Mouse (Mus musculus): ENCODE results near the gene Nkain1. TPM values are rescaled to one million over a fixed set of nuclear protein-coding genes. Genes with fewer than 3 reads are reported as not detected.

The Nkain1 gene
- total RNA-seq, 2 experiments from 2014 or later = 43.4 to 46.7 TPM

DNA sequence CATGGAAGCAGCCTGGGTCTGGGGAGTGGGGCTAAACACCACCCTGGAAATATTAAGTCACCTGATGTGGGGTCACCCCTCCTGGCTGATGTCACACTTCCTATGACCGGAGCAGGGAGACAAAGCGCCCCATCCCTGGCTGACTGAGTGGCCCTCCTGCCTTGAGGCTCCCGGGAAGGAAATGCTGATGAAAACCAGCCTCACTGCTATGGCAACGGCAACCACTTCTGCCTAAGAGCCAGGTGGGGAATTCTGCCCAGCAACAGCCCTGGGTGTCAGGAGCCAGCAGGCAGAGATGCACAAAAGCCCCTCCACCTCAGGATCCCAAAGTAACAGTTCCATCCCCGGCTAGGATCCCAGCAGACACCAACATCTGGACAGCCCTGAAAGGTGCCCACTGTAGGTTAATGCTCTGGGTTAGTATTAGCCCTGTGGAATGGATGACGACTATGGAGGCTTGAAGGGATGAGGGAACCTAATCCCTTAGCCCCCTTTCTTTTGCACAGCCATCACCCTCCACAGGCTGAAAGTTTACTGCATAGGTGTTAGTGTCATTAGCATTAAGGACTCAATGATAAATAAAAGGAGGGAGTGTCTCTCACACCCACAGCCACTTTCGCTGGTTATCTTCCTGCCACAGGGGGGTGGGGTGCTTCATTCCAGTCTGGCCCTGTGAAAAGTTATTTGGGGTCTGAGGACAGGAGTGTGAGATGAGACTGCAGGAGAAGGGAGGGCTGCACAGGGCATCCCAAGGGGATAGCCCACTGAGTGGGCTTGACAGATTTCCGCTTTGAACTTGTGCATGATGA is 21.5 kb downstream of the Nkain1 start:
- no peak for DNase-seq (ENCODE audit: low spot score in 2 of 2)

DNA sequence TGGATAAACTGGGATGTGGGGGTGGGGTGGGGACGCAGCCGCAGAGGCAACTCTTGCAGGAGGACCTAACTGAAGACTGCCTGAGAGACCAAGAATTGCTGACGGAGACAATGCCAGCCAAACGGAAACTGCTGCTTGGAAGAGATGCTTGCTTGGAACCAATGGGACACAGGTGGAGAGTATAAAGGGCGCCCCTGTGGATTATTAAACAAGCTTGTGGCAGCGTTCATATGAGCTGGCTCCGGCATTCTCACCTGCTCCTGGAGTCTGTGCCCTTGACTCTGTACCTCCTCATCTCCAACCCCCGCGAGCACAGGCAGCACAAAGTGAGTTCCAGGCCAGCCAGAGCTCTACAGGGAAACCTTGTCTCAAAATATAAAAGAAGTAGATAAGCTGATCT is 23.5 kb downstream of the Nkain1 start:
- no peak for DNase-seq (ENCODE audit: low spot score in 2 of 2)

DNA sequence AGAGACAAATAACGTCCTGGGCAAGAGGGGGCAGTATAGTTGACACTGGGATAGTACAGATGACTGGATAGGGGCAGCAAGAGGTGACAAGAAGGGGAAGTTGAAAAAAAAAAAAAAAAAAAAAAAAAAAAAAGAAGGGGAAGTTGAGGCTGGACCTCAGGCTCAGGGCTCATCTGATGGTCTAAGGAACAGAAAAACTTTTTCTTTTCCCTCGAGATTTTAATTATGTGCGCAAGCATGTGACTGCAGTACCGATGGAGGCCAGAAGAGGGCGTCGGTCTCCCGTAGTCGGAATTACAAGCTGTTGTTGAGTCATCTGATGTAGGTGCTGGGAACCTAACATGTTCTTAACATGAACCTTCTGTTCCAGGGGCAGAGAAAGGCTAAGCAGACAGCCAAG is 24.8 kb downstream of the Nkain1 start:
- DNase-seq (ENCODE audit: low spot score in 2 of 2) = no peak

DNA sequence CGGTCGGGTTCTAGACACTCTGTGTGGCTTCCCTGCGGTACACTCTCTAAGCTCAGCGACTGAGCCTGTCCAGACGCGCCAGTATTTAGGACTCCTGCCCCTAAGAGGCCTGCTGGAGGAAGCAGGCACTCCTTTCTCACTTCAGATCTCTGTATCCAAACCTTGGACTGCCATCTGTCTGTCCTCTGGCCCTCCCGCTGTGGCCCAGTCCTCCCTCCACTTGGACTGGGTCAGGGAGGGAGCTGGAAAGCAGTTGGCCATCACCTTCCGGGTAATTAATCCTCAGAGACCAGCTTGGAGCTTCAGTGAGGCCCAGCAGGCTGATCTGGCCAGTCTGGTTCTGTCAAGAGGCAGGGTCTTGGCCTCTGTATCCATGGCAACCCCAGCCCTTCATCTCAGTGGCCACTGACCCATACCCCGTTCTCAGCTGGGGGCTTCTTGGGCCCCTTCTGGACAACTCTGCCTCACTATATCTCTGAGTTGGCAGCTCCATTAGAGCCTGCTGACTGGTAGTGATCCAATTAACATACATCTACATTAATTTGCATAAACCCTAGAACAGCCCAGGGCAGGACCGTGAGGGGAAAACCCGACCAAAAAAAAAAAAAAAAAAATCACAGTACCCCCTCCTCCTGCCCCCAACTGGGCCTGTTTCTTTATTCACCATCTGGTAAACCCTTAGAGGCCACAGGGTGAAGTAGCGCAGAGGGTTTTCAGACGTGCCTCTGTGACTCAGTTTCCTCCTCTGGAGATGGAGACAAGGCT is 27.0 kb downstream of the Nkain1 start:
- DNase-seq (ENCODE audit: low spot score in 2 of 2) = no peak

DNA sequence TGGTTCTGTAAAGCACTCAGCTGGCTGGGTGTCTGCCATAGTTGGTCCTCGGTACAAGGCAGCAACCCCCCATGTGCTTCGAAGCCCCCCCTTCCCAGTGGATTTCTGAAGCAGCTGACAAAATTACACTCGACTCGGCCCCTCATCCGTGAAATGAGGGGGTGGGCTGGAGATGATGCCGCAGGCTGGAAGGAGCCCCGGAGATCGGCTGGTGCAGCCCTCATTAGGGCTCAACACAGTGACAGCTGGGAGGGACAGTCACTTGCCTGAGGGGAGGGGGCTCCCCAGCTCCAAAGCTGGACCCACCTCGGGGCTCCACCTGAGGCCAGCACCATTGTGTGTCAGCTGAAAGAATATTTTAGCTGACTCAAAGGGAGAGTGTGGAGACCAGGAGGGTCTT is 29.6 kb downstream of the Nkain1 start:
- no peak for DNase-seq (ENCODE audit: low spot score in 2 of 2)

DNA sequence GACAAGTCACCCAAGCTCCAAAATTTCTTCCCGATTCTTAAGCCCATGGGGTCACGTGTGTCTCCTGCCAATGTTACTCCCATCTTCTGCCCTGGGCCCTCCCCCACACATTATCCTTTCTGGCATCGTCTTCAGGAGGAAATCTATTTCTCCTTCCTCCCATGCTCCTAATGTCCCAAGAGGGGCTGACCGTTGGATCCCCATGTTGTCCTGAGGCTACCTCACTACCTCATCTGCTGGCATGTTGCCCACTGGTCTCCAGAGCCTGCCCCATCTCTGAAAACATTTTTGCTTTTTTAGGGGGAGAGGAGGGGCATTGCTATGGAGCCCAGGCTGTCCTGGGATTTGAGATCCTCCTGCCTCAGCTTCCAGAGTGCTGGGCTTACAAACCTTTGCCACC is 30.9 kb downstream of the Nkain1 start:
- DNase-seq (ENCODE audit: low spot score in 2 of 2) = no peak

DNA sequence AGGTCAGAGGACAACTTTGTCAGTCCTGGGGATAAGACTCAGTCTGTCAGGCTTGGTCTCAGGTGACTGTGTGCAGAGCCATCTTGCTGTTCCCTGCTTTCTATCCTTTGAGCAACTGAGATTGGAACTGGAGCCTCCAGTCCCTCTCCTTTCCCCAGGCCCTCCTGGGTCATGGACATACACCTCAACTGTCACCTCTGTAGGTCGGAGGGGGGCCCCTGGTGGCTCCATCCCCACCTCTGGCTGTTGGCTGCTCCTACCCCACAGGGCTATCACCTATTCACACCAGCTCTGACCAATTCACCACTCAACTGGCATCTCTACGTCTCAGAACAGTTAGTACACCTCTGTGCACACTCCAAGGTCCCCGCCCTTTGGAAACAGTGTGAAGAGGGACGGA is 33.1 kb downstream of the Nkain1 start:
- no peak for DNase-seq (ENCODE audit: low spot score in 2 of 2)

DNA sequence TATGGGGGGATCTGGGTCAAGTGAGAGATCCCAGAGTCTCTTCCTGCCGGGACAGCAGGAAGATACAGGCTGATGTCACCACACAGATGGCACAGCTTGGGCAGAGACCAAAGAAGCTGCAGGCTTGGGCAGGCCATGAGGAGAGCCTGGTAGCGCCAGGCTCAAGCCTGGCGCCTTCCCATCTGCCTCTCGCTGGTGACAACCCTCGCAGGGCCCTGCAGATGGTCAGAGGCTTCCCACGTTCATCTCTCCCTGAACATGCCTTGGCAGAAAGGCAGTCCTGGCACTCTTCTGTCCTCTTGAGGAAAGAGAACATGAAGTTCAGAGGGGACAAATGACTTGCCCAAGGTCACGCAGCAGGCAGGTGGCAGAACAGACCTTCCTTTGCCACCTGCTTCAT is 34.3 kb downstream of the Nkain1 start:
- DNase-seq (ENCODE audit: low spot score in 2 of 2) = no peak

DNA sequence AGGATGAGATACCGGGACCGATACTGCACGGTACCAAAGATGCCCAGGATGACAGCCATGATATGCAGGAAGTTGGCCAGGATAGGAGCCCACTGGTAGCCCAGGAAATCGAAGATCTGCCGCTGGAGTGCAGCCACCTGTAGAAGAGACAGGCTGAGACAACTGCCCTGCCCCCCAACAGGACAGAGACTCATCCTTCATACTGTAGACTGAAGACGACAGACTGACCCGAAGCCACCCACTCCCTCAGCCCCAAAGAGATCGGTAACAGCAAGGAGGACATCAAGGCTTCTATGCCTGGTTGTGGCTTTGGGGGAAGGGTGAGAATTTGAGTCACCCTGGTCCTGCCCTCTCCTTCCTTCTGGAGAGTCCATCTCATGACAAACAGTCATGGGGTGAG is 34.9 kb downstream of the Nkain1 start:
- DNase-seq (ENCODE audit: low spot score in 2 of 2) = no peak

DNA sequence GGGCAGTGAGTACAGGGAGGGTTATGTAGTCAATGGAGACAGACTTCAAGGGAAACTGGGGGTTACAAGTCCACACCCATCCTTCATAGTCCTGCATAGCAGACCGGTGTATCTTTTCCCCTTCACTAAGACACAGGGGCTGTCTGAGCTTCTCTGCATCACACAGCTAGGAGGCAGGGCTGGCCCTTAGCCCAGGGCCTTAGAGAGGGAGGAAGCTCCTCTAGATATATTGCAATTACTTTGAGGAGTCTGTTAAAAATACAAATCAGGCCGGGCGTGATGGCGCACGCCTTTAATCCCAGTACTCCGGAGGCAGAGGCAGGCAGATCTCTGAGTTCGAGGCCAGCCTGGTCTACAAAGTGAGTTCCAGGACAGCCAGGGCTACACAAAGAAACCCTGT is 36.6 kb downstream of the Nkain1 start:
- no peak for DNase-seq (ENCODE audit: low spot score in 2 of 2)

DNA sequence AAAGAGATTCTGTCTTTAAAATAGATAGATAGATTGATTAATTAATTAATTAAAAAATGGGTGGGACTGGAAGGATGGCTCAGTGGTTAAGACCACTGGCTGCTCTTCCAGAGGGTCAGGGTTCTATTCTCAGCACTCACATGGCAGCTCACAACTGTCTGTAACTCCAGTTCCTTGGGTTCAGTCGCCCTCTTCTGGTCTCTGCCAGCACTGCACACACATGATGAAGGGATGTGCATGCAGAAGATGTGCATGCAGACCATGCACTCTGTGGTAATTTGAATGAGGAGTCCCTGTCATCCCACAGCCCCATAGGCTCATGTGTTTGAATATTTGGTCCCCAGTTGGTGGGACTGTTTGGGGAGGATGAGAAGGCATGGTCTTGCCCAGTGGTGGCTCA is 38.2 kb downstream of the Nkain1 start:
- DNase-seq (ENCODE audit: low spot score in 2 of 2) = no peak

DNA sequence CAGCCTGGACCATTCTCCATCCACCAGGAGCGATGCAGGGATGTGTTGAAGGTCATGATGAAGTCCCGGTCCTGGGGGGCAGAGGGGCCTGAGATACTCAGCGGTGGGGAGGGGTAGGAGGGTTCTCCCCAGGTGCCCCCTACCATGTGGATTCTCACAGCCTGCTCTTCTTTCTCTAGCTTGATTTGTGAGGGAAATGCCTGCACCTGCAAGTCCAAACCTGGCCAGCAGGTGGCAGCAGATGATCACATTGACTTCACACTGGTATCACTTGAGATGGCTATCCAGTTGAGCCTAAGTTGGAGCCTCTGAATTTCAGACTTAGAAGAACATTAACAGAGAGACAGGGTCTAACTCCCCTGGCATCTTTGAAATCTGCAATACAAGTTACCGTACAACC is 40.0 kb downstream of the Nkain1 start:
- DNase-seq (ENCODE audit: low spot score in 2 of 2) = peak; percentile 90 to 92

DNA sequence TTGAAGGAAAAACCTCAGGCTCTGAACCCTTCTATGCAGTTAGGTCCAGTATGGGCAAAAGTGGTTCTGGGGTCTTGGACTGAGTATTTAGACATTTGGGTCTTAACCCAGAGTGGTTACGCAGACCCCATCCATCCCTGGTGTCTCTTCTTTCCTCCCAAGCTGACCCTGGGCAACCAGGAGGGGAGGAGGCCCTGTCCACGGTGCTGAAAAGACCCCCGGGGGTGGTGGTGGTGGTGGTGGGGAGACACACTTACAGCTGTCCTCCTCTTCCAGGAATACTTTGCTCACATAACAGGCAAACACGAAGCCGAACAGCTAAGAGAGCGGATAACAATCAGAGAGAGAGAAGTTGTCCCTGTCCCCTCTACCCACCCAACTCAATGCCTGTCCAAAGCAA is 41.6 kb downstream of the Nkain1 start:
- no peak for DNase-seq (ENCODE audit: low spot score in 2 of 2)

DNA sequence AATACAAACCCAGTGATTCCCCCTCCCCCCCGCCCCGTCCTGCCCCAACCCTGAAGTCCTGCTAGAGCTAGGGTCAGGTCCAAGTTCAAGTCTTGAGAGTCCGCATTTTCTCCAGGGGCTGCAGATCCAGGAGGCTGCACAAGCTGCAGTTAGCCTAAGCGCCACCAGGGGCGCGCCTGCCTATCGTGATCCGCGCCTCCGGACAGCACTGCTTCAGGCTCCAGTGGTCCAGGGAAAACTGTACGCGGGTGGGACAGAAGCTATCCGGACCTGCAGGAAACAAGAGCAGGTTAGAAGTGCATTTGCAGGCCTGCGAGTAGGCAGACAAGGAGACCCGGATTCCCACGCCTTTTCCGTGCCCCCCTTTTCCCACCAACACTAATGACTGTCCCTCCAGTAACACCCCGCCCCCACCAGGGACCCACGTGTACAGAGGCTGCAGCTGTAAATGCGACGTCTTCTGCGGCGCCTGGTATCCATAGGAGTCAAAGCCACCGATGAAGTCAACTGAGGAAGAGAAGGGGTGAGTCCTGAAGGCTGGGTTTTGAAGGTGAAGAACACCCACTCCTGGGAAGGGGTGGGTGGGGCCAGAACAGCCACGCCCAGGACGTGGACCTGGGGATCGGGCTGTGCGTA is 42.2 kb downstream of the Nkain1 start:
- DNase-seq (ENCODE audit: low spot score in 2 of 2) = peak; percentile 68 to 70

DNA sequence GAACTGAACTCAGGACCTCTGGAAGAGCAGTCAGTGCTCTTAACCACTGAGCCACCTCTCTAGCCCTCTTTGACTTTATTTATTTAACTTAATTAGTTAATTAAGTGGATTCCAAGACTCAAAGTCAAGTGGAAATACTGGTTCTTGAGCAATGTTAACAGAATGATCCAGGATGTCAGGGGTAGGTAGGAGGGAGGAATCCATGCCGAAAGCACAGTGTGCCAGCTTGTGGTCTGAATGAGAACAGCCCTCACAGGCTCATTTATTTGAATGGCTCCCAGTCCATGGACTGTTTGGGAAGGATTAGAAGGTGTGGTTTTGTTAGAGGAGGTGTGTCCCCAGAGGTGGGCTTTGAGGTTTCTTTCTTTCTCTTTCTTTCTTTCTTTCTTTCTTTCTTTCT is 46.2 kb downstream of the Nkain1 start:
- DNase-seq (ENCODE audit: low spot score in 2 of 2) = no peak

DNA sequence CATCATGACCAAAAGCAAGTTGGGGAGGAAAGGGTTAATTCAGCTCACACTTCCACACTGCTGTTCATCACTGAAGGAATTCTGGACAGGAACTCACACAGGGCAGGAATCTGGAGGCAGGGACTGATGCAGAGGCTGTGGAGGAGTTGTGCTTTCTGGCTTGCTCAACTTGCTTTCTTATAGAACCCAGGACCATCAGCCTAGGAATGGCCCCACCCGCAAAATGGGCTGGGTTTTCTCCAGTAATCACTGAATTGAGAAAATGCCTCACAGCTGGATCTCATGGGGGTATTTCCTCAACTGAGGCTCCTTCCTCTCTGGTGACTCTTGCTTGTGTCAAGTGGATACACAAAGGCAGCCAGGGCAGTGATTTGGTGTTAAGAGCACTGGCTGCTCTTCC is 48.9 kb downstream of the Nkain1 start:
- DNase-seq (ENCODE audit: low spot score in 2 of 2) = no peak

DNA sequence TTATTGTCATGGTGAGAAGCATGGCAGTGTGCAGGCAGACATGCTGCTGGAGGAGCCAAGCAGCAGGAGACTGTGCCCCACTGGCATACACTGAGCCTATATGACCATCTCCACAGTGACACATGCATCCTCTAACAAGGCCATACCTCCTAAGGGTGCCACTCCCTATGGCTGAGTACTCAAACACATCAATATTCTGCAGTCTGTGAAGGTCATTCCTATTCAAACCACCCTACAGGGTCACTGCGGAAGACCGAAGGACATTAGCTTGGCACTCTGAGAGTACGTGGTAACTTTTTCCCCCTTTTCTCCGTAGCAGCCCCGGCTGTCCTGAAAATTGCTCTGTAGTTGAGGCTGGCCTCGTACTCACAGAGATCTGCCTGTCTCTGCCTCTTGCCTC is 52.5 kb downstream of the Nkain1 start:
- no peak for DNase-seq (ENCODE audit: low spot score in 2 of 2)

DNA sequence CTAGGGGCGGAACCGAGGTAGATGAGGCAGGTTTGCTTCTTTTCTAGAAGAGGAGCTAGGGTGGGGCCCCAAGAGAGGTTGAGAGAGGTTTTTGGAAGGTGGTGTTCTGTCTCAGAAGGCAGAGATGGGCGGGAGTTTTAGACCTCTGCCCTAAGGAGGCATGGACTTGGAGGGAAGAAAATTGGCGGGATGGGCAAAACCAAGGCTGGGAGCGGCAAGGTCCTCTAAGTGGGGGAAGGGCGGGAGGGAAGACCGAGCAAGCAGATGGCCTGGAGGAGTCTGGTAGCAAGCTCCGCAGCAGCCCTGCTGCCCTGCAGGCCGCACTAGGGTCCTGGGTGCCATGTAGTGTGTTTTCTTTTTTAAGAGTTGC is 53.5 kb downstream of the Nkain1 start:
- no peak for DNase-seq (ENCODE audit: low spot score in 2 of 2)

DNA sequence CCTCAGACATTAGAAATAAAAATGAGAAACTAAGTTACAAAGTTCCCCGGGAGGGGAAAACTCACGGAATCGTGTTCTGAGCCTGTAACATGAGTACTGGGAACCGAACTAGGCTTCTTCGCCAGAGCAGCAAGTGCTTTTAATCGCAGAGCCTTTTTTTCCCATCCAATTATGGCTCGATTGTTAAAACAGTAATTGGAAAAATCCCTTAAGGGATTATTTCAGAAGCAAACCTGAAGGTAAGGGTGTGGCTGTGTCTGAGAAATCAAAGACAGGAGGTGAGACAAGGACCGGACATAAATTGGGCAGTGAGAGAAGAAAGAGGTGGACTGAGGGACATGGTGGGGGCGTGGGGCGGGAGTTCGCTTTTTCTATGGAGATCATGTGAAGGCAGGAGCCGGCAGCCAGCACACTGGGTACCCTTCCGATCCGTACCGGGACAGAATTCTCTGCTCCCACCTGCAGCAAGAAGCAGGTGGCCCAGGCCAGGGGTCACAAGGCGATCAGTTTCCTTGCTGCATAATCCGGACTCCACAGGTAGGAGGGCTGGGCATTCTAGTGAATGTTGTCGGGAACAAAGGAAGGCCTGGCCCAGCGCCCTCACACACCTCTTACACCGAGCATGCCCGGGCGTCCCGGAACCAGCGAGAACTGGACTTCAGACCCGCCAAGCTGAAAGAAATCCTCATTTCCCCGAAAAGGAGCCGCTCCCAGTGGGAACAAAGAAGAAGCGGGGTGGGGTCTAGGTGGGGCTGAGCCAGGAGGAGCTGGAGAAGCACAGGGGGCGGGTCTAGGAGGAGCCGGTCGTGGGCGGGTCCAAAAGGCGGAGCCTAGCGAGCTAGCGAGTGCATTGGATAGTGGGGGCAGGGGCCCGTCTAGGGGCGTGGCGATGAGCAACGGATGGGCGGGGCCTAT is 54.1 kb downstream of the Nkain1 start:
- DNase-seq (ENCODE audit: low spot score in 2 of 2) = peak; percentile 84 to 93

DNA sequence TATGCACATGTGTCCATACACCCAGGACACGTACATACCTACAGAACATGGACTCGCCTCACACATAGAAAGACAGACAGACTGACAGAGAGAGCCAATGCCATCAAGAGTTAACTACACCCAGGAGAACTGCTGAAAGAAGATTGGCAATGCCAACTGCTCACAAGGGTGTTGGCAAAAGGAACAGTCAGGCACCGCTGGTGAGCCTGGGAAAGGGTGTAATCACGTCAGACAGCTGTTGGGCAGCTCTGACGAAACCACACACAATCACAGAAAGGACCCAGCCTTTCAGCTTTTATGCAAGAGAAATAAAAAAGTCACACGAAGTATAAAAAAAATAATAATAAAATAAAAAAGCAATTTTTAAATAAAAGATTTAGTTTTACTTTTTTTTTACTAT is 57.5 kb downstream of the Nkain1 start:
- no peak for DNase-seq (ENCODE audit: low spot score in 2 of 2)

All from layer of hippocampus, postnatal 14 days (tissue).